Mouse (Mus musculus) heart, adult 2 months (tissue): ENCODE measurements at regions not wholly inside any gene's neighbourhood (a gene's known extent, or its start where the extent isn't known, plus 50 kb on each side); places are given as distances from the start of the nearest gene placed in this dataset.

Experiments
- DNase-seq, 2 experiments: peaks; one replicate each; pipeline ENCODE4 v3.0.0; 2021
- H3K27ac ChIP-seq: fragments of 200-600 bp; 2 replicates; pipeline ENCODE4 v1.8.1; 2022
- H3K27me3 ChIP-seq: fragments of 200-500 bp; 2 replicates; pipeline ENCODE4 v1.6.1; 2012; ENCODE audit warnings: mild to moderate bottlenecking, low read length, inconsistent platforms, mixed read lengths; ENCODE audit not compliant: control insufficient read depth, insufficient read depth
- H3K36me3 ChIP-seq: fragments of 200-500 bp; 2 replicates; pipeline ENCODE4 v1.6.1; 2012; ENCODE audit warnings: low read length, inconsistent platforms; ENCODE audit not compliant: control insufficient read depth, insufficient read depth
- H3K4me1 ChIP-seq: fragments of 200-500 bp; 2 replicates; pipeline ENCODE4 v1.6.1; 2011; ENCODE audit warnings: low read length; ENCODE audit not compliant: control insufficient read depth, insufficient read depth
- H3K4me3 ChIP-seq: fragments of 200-600 bp; 2 replicates; pipeline ENCODE4 v1.8.1; 2022
- H3K79me2 ChIP-seq: fragments of 200-500 bp; replicated peaks from 2 replicates; pipeline ENCODE4 v1.6.1; 2012; ENCODE audit warnings: mild to moderate bottlenecking, inconsistent platforms, low read length, moderate library complexity, mixed read lengths; ENCODE audit not compliant: control insufficient read depth, insufficient read depth
- H3K9ac ChIP-seq: fragments of 200-500 bp; 2 replicates; pipeline ENCODE4 v1.6.1; 2012; ENCODE audit warnings: low read depth, mild to moderate bottlenecking, control low read depth, inconsistent platforms, low read length, mixed read lengths
- CTCF ChIP-seq: fragments of 200-600 bp; IDR thresholded peaks from 2 replicates; pipeline ENCODE4 v1.8.1; 2022; ENCODE audit warnings: antibody characterized with exemption, mild to moderate bottlenecking, moderate library complexity
- EP300 ChIP-seq: fragments of 200-500 bp; IDR thresholded peaks from 2 replicates; pipeline ENCODE4 v1.6.1; 2011; ENCODE audit warnings: low read depth, low read length, control low read depth; ENCODE audit not compliant: insufficient read depth
- POLR2A ChIP-seq: fragments of 200-500 bp; IDR thresholded peaks from 2 replicates; pipeline ENCODE4 v1.6.1; 2011; ENCODE audit warnings: mild to moderate bottlenecking, low read depth, low read length, control low read depth; ENCODE audit not compliant: insufficient read depth
- WGBS: fragments of 180-500 bp; shearing (Covaris S2); methylation state at CpG from one replicate; pipeline ENCODE4 v1.1.7; 2018; 5-methylcytosine and 5-hydroxymethylcytosine counted together
- intact Hi-C: fragments of 180-260 bp; cut with DNase I; formaldehyde crosslinking; loops from one replicate; pipeline ENCODE4 v1.15.1; 2025

DNA sequence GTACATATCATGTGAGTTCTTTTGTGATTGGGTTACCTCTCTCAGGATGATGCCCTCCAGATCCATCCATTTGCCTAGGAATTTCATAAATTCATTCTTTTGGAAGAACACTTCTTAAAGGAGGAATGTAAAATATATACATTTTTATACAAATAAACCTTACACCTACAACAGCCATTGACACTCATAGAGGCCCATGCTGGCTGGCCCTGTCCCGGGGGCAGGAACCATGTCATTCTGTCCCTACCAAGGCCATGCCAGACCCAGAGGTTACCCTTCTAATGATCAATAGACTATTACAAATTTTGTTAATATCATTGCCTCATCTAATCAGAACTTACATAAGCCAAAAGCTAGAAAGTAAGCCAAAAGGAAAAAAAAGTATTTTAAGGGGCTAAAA lies 49.9 kb upstream of the Boc start:
- 100% methylated on average over 1 of the region's 1 CpGs for WGBS
- no peak for DNase-seq
- no peaks in the 10 kb centered on the region for H3K36me3 ChIP-seq
- TF ChIP-seq EP300 (no peak), POLR2A (no peak), CTCF (no peak)
- H3K79me2 ChIP-seq: no peaks in the 10 kb centered on the region
- intact Hi-C loops: no loop called here
- H3K9ac ChIP-seq: no peak overlapping the region
- H3K27me3 ChIP-seq: no peaks in the 10 kb centered on the region
- H3K27ac ChIP-seq: no peak overlapping the region
- no peaks in the 10 kb centered on the region for H3K4me1 ChIP-seq
- no peak overlapping the region for H3K4me3 ChIP-seq
